Comparison of ENCODE assay signal across 17 mouse cellular contexts in the genomic region with DNA sequence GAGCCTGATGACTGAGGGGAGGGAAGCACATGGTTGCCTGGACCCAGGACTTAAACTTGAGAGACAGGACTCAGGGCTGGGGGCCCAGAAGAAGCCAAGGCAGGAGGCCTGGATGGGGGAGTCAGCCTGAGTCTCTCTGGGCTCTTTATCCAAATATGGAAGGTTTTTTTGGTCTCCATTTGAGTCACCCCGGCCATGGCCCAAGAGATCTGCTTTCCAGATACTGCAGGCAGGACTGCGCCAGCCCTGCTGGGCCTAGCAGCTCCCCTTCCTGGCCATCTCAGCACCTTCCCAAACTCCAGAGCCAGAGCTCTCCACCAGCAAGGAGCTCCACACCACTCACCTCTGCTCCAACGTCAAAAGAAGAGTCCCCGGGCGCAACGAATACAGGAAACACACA. TPM values are rescaled to one million over a fixed set of nuclear protein-coding genes. Genes with fewer than 3 reads are reported as not detected.
A peak's percentile ranks its signal among the peaks of the same experiment; 100 is the strongest.
DNase-seq lines count a peak whose midpoint lies in the region; ATAC-seq lines count a peak whose summit lies in the region.
"Had no signal": no experiment of that assay in that cellular context is flagged by ENCODE, and none has a peak within 500 bp of the region (broad histone marks: within the 10 kb centered on the region; RNA-seq: fewer than 3 reads in every experiment).

No protein-coding gene starts in this region.

- peaks cover 65% of the 10 kb centered on the region for H3K4me1 ChIP-seq in heart, embryonic 16.5 days (ENCODE audit: control insufficient read depth, insufficient read depth, low read length)
- peaks cover 84% of the 10 kb centered on the region for H3K4me1 ChIP-seq in heart, embryonic 11.5 days (ENCODE audit: control insufficient read depth, insufficient read depth, low read length)
- peaks cover 91% of the 10 kb centered on the region for H3K4me1 ChIP-seq in lung, embryonic 15.5 days
- peaks cover 81% of the 10 kb centered on the region for H3K4me1 ChIP-seq in stomach, embryonic 15.5 days

- no peak overlapping the region for H3K27ac ChIP-seq in heart, embryonic 16.5 days (ENCODE audit: low read length)
- H3K27ac ChIP-seq in heart, embryonic 11.5 days (ENCODE audit: low read depth, low read length), result no peak overlapping the region
- H3K27ac ChIP-seq in lung, embryonic 15.5 days, result 0 out of 2 replicates have a peak overlapping the region, but pooled peaks have one; percentile 12
- H3K27ac ChIP-seq in stomach, embryonic 15.5 days, result peak overlapping the region; percentile 83
- H3K27ac ChIP-seq: embryonic facial prominence, embryonic 12.5 days had no signal

- no peak for ATAC-seq in heart, embryonic 16.5 days (replicated peaks; ENCODE audit: extremely low read depth, insufficient read depth, low FRiP score)
- no peak for ATAC-seq in heart, embryonic 11.5 days (replicated peaks; ENCODE audit: insufficient number of reproducible peaks, low FRiP score, low TSS enrichment)
- ATAC-seq in lung, embryonic 15.5 days (ENCODE audit: borderline replicate concordance, extremely low read depth, low FRiP score, low TSS enrichment), result no peak
- ATAC-seq in stomach, embryonic 15.5 days (ENCODE audit: insufficient read depth, low FRiP score, low read depth), result no peak
- ATAC-seq in monocyte, adult 5-6 weeks (replicated peaks; ENCODE audit: insufficient number of reproducible peaks, low FRiP score, low TSS enrichment, poor library complexity, severe bottlenecking), result no peak
- ATAC-seq: inflammation-experienced regulatory T-cells, adult 6 months; lung, postnatal 0 days had no signal

- H3K27me3 ChIP-seq in heart, embryonic 16.5 days (ENCODE audit: control insufficient read depth, insufficient read depth, low read length), result no peaks in the 10 kb centered on the region
- H3K27me3 ChIP-seq in heart, embryonic 11.5 days (ENCODE audit: control insufficient read depth, insufficient read depth, low read length), result no peaks in the 10 kb centered on the region
- no peaks in the 10 kb centered on the region for H3K27me3 ChIP-seq in lung, embryonic 15.5 days
- no peaks in the 10 kb centered on the region for H3K27me3 ChIP-seq in stomach, embryonic 15.5 days (replicated peaks)
- H3K27me3 ChIP-seq: embryonic facial prominence, embryonic 12.5 days; midbrain, embryonic 12.5 days had no signal

- H3K36me3 ChIP-seq in heart, embryonic 16.5 days (ENCODE audit: control insufficient read depth, insufficient read depth), result no peaks in the 10 kb centered on the region; the same call in 1 of the 2 replicates
- peaks cover 2% of the 10 kb centered on the region; the same call in 1 of the 2 replicates for H3K36me3 ChIP-seq in heart, embryonic 11.5 days (ENCODE audit: control insufficient read depth, insufficient read depth, low read length)
- peaks cover 29% of the 10 kb centered on the region for H3K36me3 ChIP-seq in lung, embryonic 15.5 days
- peaks cover 12% of the 10 kb centered on the region; the same call in 1 of the 2 replicates for H3K36me3 ChIP-seq in stomach, embryonic 15.5 days

- H3K9ac ChIP-seq in heart, embryonic 16.5 days (ENCODE audit: low read length), result 0 out of 2 replicates have a peak overlapping the region, but pooled peaks have one; percentile 18
- H3K9ac ChIP-seq in heart, embryonic 11.5 days (ENCODE audit: low read depth, low read length), result no peak overlapping the region
- no peak overlapping the region for H3K9ac ChIP-seq in lung, embryonic 15.5 days
- H3K9ac ChIP-seq in stomach, embryonic 15.5 days, result no peak overlapping the region
- H3K9ac ChIP-seq: embryonic facial prominence, embryonic 12.5 days; midbrain, embryonic 12.5 days had no signal

- H3K4me2 ChIP-seq in heart, embryonic 16.5 days (ENCODE audit: low read depth, low read length), result no peak overlapping the region
- H3K4me2 ChIP-seq in heart, embryonic 11.5 days, result no peak overlapping the region
- H3K4me2 ChIP-seq in lung, embryonic 15.5 days, result no peak overlapping the region
- H3K4me2 ChIP-seq in stomach, embryonic 15.5 days, result no peak overlapping the region
- H3K4me2 ChIP-seq: embryonic facial prominence, embryonic 12.5 days; liver, embryonic 11.5 days; midbrain, embryonic 12.5 days had no signal

- WGBS in heart, embryonic 16.5 days, result 45% methylated on average over 6 of the region's 6 CpGs
- 47% methylated on average over 6 of the region's 6 CpGs for WGBS in heart, embryonic 11.5 days (ENCODE audit: insufficient replicate concordance)
- WGBS in lung, embryonic 15.5 days, result 62% methylated on average over 6 of the region's 6 CpGs
- 60% methylated on average over 6 of the region's 6 CpGs for WGBS in stomach, embryonic 15.5 days

- H3K4me3 ChIP-seq in heart, embryonic 16.5 days (ENCODE audit: low read length), result no peak overlapping the region
- H3K4me3 ChIP-seq in heart, embryonic 11.5 days (ENCODE audit: low read depth, low read length), result no peak overlapping the region
- H3K4me3 ChIP-seq in lung, embryonic 15.5 days, result no peak overlapping the region
- H3K4me3 ChIP-seq in stomach, embryonic 15.5 days (replicated peaks), result no peak overlapping the region
- H3K4me3 ChIP-seq: embryonic facial prominence, embryonic 12.5 days; layer of hippocampus, adult 2 months; midbrain, embryonic 12.5 days had no signal

- DNase-seq in adrenal gland, postnatal 14 days, result peak; percentile 17
- no peak for DNase-seq in adrenal gland, postnatal 10 days
- no peak for DNase-seq in lung, postnatal 4 days
- DNase-seq: adrenal gland, postnatal 25 days; cerebellum, postnatal 25 days; right cerebral cortex, postnatal 4 days had no signal

- no peaks in the 10 kb centered on the region for H3K9me3 ChIP-seq in heart, embryonic 16.5 days (replicated peaks; ENCODE audit: control insufficient read depth, low read length)
- H3K9me3 ChIP-seq in heart, embryonic 11.5 days (replicated peaks; ENCODE audit: control insufficient read depth, low read length), result no peaks in the 10 kb centered on the region
- H3K9me3 ChIP-seq in lung, embryonic 15.5 days, result no peaks in the 10 kb centered on the region
- no peaks in the 10 kb centered on the region for H3K9me3 ChIP-seq in stomach, embryonic 15.5 days
- H3K9me3 ChIP-seq: embryonic facial prominence, embryonic 12.5 days; midbrain, embryonic 12.5 days had no signal

RNA-seq across cellular contexts. Expression of a gene that starts 15.4 kb away (rescaled TPM):
- total RNA-seq in adrenal gland, postnatal 14 days (2021), result 43.9 and 47.2 TPM in 2 replicates
- total RNA-seq in adrenal gland, postnatal 10 days (2021), result 10 to 100 TPM; 35.2 to 43.2 TPM
- 5.1 and 6.5 TPM in 2 replicates for polyA plus RNA-seq in heart, embryonic 16.5 days (2015; fragmentation: Nextera tagmentation; extraction: Ambion mirVana)
- polyA plus RNA-seq in heart, embryonic 11.5 days (2014; fragmentation: Nextera tagmentation; extraction: Ambion mirVana), result 8.5 and 8.8 TPM in 2 replicates
- polyA plus RNA-seq in lung, embryonic 15.5 days (2015; fragmentation: Nextera tagmentation; extraction: Ambion mirVana), result 10.8 TPM in 2 replicates
- polyA plus RNA-seq in stomach, embryonic 15.5 days (2015; fragmentation: Nextera tagmentation; extraction: Ambion mirVana), result 6.2 and 7.9 TPM in 2 replicates
- 0.10 to 0.29 TPM in 2 of 3 replicates, not detected in the other for total RNA-seq in monocyte, adult 5-6 weeks (2017)
- polyA plus RNA-seq: inflammation-experienced regulatory T-cells, adult 6 months had no signal

RNA-seq across cellular contexts. Expression of a gene that starts 53.3 kb away (rescaled TPM):
- total RNA-seq in adrenal gland, postnatal 14 days (2021), result 3.1 and 5.8 TPM in 2 replicates
- 1 to 10 TPM; 2.8 to 6.7 TPM for total RNA-seq in adrenal gland, postnatal 10 days (2021)
- 4.7 and 5.0 TPM in 2 replicates for polyA plus RNA-seq in heart, embryonic 16.5 days (2015; fragmentation: Nextera tagmentation; extraction: Ambion mirVana)
- polyA plus RNA-seq in heart, embryonic 11.5 days (2014; fragmentation: Nextera tagmentation; extraction: Ambion mirVana), result 2.3 and 3.0 TPM in 2 replicates
- polyA plus RNA-seq in lung, embryonic 15.5 days (2015; fragmentation: Nextera tagmentation; extraction: Ambion mirVana), result 3.6 and 4.6 TPM in 2 replicates
- polyA plus RNA-seq in stomach, embryonic 15.5 days (2015; fragmentation: Nextera tagmentation; extraction: Ambion mirVana), result 3.2 and 4.1 TPM in 2 replicates
- 22.5 to 31.8 TPM (median 26.4 TPM) in 3 replicates for total RNA-seq in monocyte, adult 5-6 weeks (2017)

RNA-seq across cellular contexts. Expression of a gene that starts 57.9 kb away (rescaled TPM):
- total RNA-seq in adrenal gland, postnatal 14 days (2021), result 2.4 and 4.8 TPM in 2 replicates
- 1 to 10 TPM; 3.8 to 4.2 TPM for total RNA-seq in adrenal gland, postnatal 10 days (2021)
- 5.1 and 5.8 TPM in 2 replicates for polyA plus RNA-seq in heart, embryonic 16.5 days (2015; fragmentation: Nextera tagmentation; extraction: Ambion mirVana)
- 2.1 and 2.8 TPM in 2 replicates for polyA plus RNA-seq in heart, embryonic 11.5 days (2014; fragmentation: Nextera tagmentation; extraction: Ambion mirVana)
- 9.6 and 9.9 TPM in 2 replicates for polyA plus RNA-seq in lung, embryonic 15.5 days (2015; fragmentation: Nextera tagmentation; extraction: Ambion mirVana)
- 8.0 and 8.2 TPM in 2 replicates for polyA plus RNA-seq in stomach, embryonic 15.5 days (2015; fragmentation: Nextera tagmentation; extraction: Ambion mirVana)
- total RNA-seq in monocyte, adult 5-6 weeks (2017), result 15.7 to 27.7 TPM (median 22.9 TPM) in 3 replicates

Comparison
In these comparisons a context has a peak if more than half of its experiments do, and no peak if none do; other contexts are left out.
1. H3K27ac ChIP-seq: peak in lung, embryonic 15.5 days (single experiment) and stomach, embryonic 15.5 days (single experiment); none in heart, embryonic 16.5 days (single experiment) and heart, embryonic 11.5 days (single experiment).